ENCODE assay signal across 18 mouse cellular contexts in the genomic region with DNA sequence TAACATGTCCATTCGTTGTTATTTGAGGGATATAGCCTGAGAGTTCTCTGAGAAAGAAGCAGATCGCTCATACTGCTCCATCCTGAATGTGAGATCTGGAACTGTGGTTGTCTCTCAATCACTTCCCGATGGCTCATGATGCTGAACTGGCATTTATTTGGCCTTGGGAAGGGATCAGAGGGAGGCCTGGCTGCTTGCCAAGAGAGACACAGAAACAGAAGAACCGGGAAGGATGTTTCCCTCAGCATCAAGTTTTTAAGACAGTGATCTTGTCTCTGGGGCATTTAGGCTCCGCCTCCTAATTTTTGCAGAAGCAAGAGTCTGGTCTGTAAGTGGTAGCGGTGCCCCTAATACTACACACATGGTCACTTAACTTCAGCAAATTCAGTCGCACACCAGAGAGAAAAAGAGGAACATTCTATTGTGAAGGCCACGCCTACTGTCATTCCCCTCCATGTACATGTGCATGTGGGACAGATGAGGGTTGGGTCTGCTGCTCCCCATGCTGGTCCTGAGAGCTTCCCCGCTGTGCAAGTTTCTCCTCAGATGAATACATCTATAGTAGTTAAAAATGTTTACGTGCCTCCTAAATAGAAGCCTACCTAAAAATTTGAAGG.
DNase-seq lines count a peak whose midpoint lies in the region; ATAC-seq and TF ChIP-seq lines count a peak whose summit lies in the region.
"Had no signal": no experiment of that assay in that cellular context is flagged by ENCODE, and none has a peak within 500 bp of the region (broad histone marks: within the 10 kb centered on the region; RNA-seq: fewer than 3 reads in every experiment).

No protein-coding gene starts in this region.

- TF ChIP-seq CTCF in hindbrain, postnatal 0 days (IDR thresholded peaks at IDR 0.05; ENCODE audit: low read depth): no peak

- H3K9ac ChIP-seq in hindbrain, postnatal 0 days (replicated peaks; ENCODE audit: low read length): no peak overlapping the region
- H3K9ac ChIP-seq: embryonic facial prominence, embryonic 12.5 days; forebrain, embryonic 13.5 days; intestine, embryonic 15.5 days; limb, embryonic 13.5 days; neural tube, embryonic 13.5 days; stomach, embryonic 15.5 days had no signal

- intact Hi-C loops in heart, postnatal 10 days (cut with DNase I): no loop called here
- intact Hi-C loops in gastrocnemius, postnatal 14 days (cut with DNase I; ENCODE audit: low total_unique reads): no loop called here

- no peak overlapping the region for H3K27ac ChIP-seq in hindbrain, postnatal 0 days
- H3K27ac ChIP-seq in hindbrain, embryonic 10.5 days: no peak overlapping the region
- H3K27ac ChIP-seq: embryonic facial prominence, embryonic 12.5 days; forebrain, embryonic 13.5 days; gastrocnemius, adult 2 months; intestine, embryonic 15.5 days; limb, embryonic 13.5 days; neural tube, embryonic 13.5 days; stomach, embryonic 15.5 days had no signal

- no peak overlapping the region for H3K4me2 ChIP-seq in hindbrain, postnatal 0 days (ENCODE audit: low read depth, low read length)
- H3K4me2 ChIP-seq: embryonic facial prominence, embryonic 12.5 days; forebrain, embryonic 13.5 days; heart, embryonic 11.5 days; intestine, embryonic 15.5 days; limb, embryonic 13.5 days; neural tube, embryonic 13.5 days; stomach, embryonic 15.5 days had no signal

- no peaks in the 10 kb centered on the region for H3K27me3 ChIP-seq in hindbrain, postnatal 0 days (ENCODE audit: insufficient read depth, low read length)
- no peaks in the 10 kb centered on the region for H3K27me3 ChIP-seq in hindbrain, embryonic 10.5 days (ENCODE audit: insufficient read depth, poor library complexity, severe bottlenecking)
- H3K27me3 ChIP-seq: embryonic facial prominence, embryonic 12.5 days; intestine, embryonic 15.5 days; limb, embryonic 13.5 days; neural tube, embryonic 13.5 days; stomach, embryonic 15.5 days had no signal

- 0 out of 2 replicates have a peak, but pooled peaks cover 4% of the 10 kb centered on the region for H3K4me1 ChIP-seq in hindbrain, postnatal 0 days (ENCODE audit: insufficient read depth, low read length)
- H3K4me1 ChIP-seq in hindbrain, embryonic 10.5 days (replicated peaks): no peaks in the 10 kb centered on the region
- H3K4me1 ChIP-seq: embryonic facial prominence, embryonic 12.5 days; forebrain, embryonic 13.5 days; intestine, embryonic 15.5 days; neural tube, embryonic 13.5 days; stomach, embryonic 15.5 days had no signal

- 71% methylated on average over 10 of the region's 10 CpGs for WGBS in hindbrain, postnatal 0 days
- WGBS in hindbrain, embryonic 10.5 days: 88% methylated on average over 10 of the region's 10 CpGs

- no peak overlapping the region for H3K4me3 ChIP-seq in hindbrain, postnatal 0 days (ENCODE audit: low read length)
- H3K4me3 ChIP-seq in hindbrain, embryonic 10.5 days: no peak overlapping the region
- H3K4me3 ChIP-seq: embryonic facial prominence, embryonic 12.5 days; forebrain, embryonic 13.5 days; gastrocnemius, adult 2 months; intestine, embryonic 15.5 days; limb, embryonic 13.5 days; neural tube, embryonic 13.5 days; stomach, embryonic 15.5 days had no signal

- peak; percentile 34 for DNase-seq in hindbrain, postnatal 0 days (ENCODE audit: low spot score)
- no peak for DNase-seq in hindbrain, embryonic 10.5 days (ENCODE audit: low spot score)
- DNase-seq in lung, postnatal 14 days: peak; percentile 6
- no peak for DNase-seq in lung, adult 18-20 months
- peak; percentile 61 for DNase-seq in MN1 (ENCODE audit: low spot score)
- peak; percentile 25 to 61 for DNase-seq in adrenal gland, postnatal 36 days
- no peak for DNase-seq in heart, postnatal 10 days
- DNase-seq in gastrocnemius, postnatal 14 days: no peak
- DNase-seq: gastrocnemius, adult 2 months; thymus, postnatal 36 days had no signal

- H3K36me3 ChIP-seq in hindbrain, postnatal 0 days (ENCODE audit: insufficient read depth, low read length): no peaks in the 10 kb centered on the region
- no peaks in the 10 kb centered on the region for H3K36me3 ChIP-seq in hindbrain, embryonic 10.5 days
- H3K36me3 ChIP-seq: embryonic facial prominence, embryonic 12.5 days; intestine, embryonic 15.5 days; limb, embryonic 13.5 days; neural tube, embryonic 13.5 days; stomach, embryonic 15.5 days had no signal

- H3K9me3 ChIP-seq in hindbrain, postnatal 0 days (ENCODE audit: low read length): no peaks in the 10 kb centered on the region
- H3K9me3 ChIP-seq in hindbrain, embryonic 10.5 days: no peaks in the 10 kb centered on the region
- H3K9me3 ChIP-seq: embryonic facial prominence, embryonic 12.5 days; forebrain, embryonic 13.5 days; intestine, embryonic 15.5 days; limb, embryonic 13.5 days; neural tube, embryonic 13.5 days; stomach, embryonic 15.5 days had no signal

- no peak for ATAC-seq in hindbrain, postnatal 0 days
- ATAC-seq: forebrain, embryonic 13.5 days; intestine, embryonic 15.5 days; lung, postnatal 0 days had no signal

Comparison
In these comparisons a context has a peak if more than half of its experiments do, and no peak if none do; other contexts are left out.
1. DNase-seq: peak in hindbrain, postnatal 0 days (single experiment), lung, postnatal 14 days (single experiment), MN1 (single experiment) and adrenal gland, postnatal 36 days (2 of 2); none in hindbrain, embryonic 10.5 days (single experiment), lung, adult 18-20 months (0 of 2), heart, postnatal 10 days (0 of 2) and gastrocnemius, postnatal 14 days (single experiment).